ENCODE assay signal across 12 mouse cellular contexts in genomic region chr7:101443093-101443492, GRCm38 (mm10). TPM values are rescaled to one million over a fixed set of nuclear protein-coding genes. Genes with fewer than 3 reads are reported as not detected.
"Had no signal": no experiment of that assay in that cellular context is flagged by ENCODE, and none has a peak within 500 bp of the region (broad histone marks: within the 10 kb centered on the region; RNA-seq: fewer than 3 reads in every experiment).

No protein-coding gene starts in this region.

- H3K4me3 ChIP-seq: limb, embryonic 13.5 days had no signal

- H3K9me3 ChIP-seq: limb, embryonic 13.5 days had no signal

- H3K4me2 ChIP-seq: limb, embryonic 13.5 days had no signal

- H3K4me1 ChIP-seq: limb, embryonic 13.5 days had no signal

- DNase-seq: kidney, adult 9 months; kidney, postnatal 36 days; left cerebral cortex, postnatal 4 days; lung, adult 18-20 months; right cerebral cortex, postnatal 14 days; thymus, postnatal 36 days had no signal

- H3K27ac ChIP-seq: kidney, postnatal 0 days; limb, embryonic 13.5 days; liver, embryonic 14.5 days had no signal

- H3K36me3 ChIP-seq: limb, embryonic 13.5 days had no signal

- H3K9ac ChIP-seq: limb, embryonic 13.5 days; liver, embryonic 14.5 days had no signal

RNA-seq across cellular contexts. Expression of gene Gm45837, which starts 32.4 kb away (rescaled TPM):
- polyA plus RNA-seq: liver, adult 2 months; liver, embryonic 14.5 days; neural tube, embryonic 14.5 days; thymus, postnatal 0 days had no signal
